Mouse (Mus musculus) kidney, adult 2 months (tissue): ENCODE results near the gene Wdr93. TPM values are rescaled to one million over a fixed set of nuclear protein-coding genes. Genes with fewer than 3 reads are reported as not detected.
"Not testable (repeated sequence)": the region's sequence is repeated elsewhere in the genome, so short reads cannot be mapped to it uniquely, and the experiment has no call there.

Source experiments
- DNase-seq: peaks from one replicate; pipeline ENCODE4 v3.0.0; 2021
- H3K27ac ChIP-seq: fragments of 200-500 bp; 2 replicates; pipeline ENCODE4 v1.5.1; 2012; ENCODE audit warnings: low read depth, low read length, control low read depth, inconsistent platforms; ENCODE audit not compliant: insufficient read depth
- H3K27me3 ChIP-seq: fragments of 200-500 bp; replicated peaks from 2 replicates; pipeline ENCODE4 v1.6.1; 2012; ENCODE audit warnings: mild to moderate bottlenecking, moderate library complexity, low read length, inconsistent platforms; ENCODE audit not compliant: control insufficient read depth, insufficient read depth
- H3K36me3 ChIP-seq: fragments of 200-500 bp; 2 replicates; pipeline ENCODE4 v1.6.1; 2012; ENCODE audit warnings: mild to moderate bottlenecking, moderate library complexity, low read length, inconsistent platforms; ENCODE audit not compliant: control insufficient read depth, insufficient read depth
- H3K4me1 ChIP-seq: fragments of 200-500 bp; 2 replicates; pipeline ENCODE4 v1.6.1; 2011; ENCODE audit warnings: low read length; ENCODE audit not compliant: control insufficient read depth, insufficient read depth
- H3K4me3 ChIP-seq: fragments of 200-500 bp; 2 replicates; pipeline ENCODE4 v1.5.1; 2011; ENCODE audit warnings: mild to moderate bottlenecking, low read depth, low read length, control low read depth; ENCODE audit not compliant: insufficient read depth
- CTCF ChIP-seq: fragments of 200-500 bp; conservative IDR thresholded peaks from 2 replicates; pipeline ENCODE4 v1.5.1; 2011; ENCODE audit warnings: low read depth, mild to moderate bottlenecking, control low read depth, low read length, moderate library complexity, mixed read lengths; ENCODE audit not compliant: insufficient read depth, insufficient read length
- POLR2A ChIP-seq: fragments of 200-500 bp; IDR thresholded peaks from one replicate; pipeline ENCODE4 v1.6.1; 2011; ENCODE audit warnings: low read depth, low read length, control low read depth
- WGBS: fragments of 180-500 bp; shearing (Covaris S2); methylation state at CpG from one replicate; pipeline ENCODE4 v1.1.7; 2018; 5-methylcytosine and 5-hydroxymethylcytosine counted together
- polyA plus RNA-seq: library from polyadenylated mRNA; depleted of rRNA; stranded (reverse); fragments of >200 nt; gene quantifications from 2 replicates; pipeline ENCODE4 v1.2.3, GENCODE M21; 2012

The Wdr93 gene
- polyA plus RNA-seq, 1 experiment, result 1.1 TPM

DNA sequence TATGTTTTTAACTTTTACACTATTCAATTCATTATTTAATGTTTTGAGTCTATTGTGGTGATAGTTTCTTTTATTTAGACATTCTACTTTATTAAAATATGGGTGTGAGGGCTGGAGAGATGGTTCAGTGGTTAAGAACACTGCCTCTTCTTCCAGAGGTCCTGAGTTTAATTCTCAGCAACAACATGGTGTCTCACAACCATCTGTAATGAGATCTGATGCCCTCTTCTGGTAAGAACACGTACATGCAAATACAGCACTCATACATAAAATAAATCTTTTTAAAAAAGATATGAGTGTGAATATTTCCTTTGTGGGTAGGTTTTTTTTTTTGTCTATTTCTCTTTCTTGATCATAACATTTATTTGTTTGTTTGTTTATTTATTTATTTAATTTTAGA is 23.0 kb downstream of the Wdr93 start:
- H3K4me3 ChIP-seq, result no peak overlapping the region
- no peaks in the 10 kb centered on the region for H3K4me1 ChIP-seq
- 63% methylated on average over 1 of the region's 1 CpGs for WGBS
- no peak overlapping the region for H3K27ac ChIP-seq
- DNase-seq, result no peak
- TF ChIP-seq POLR2A, result no peak
- TF ChIP-seq CTCF, result no peak
- no peaks in the 10 kb centered on the region for H3K36me3 ChIP-seq
- H3K27me3 ChIP-seq, result no peaks in the 10 kb centered on the region

DNA sequence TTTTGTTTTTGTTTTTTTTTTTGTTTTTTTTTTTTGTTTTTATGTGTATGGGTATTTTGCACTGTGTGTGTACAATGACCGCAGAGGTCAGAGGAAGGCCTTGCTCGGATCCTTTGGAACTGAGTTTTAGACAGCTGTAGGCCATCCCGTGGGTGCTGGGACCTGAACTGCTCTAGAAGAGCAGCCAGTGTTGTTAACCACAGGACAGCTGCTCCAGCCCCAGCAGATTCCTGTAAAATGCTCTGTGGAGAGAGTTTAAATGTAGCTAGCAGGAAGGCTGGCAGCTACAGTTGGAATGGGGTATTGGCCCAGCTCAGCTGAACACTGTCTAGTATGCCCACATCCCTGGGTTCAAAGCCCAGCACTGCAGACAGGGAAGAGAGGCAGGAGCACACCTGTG is 26.7 kb downstream of the Wdr93 start:
- no peak for TF ChIP-seq CTCF
- no peak for TF ChIP-seq POLR2A
- no peak for DNase-seq

DNA sequence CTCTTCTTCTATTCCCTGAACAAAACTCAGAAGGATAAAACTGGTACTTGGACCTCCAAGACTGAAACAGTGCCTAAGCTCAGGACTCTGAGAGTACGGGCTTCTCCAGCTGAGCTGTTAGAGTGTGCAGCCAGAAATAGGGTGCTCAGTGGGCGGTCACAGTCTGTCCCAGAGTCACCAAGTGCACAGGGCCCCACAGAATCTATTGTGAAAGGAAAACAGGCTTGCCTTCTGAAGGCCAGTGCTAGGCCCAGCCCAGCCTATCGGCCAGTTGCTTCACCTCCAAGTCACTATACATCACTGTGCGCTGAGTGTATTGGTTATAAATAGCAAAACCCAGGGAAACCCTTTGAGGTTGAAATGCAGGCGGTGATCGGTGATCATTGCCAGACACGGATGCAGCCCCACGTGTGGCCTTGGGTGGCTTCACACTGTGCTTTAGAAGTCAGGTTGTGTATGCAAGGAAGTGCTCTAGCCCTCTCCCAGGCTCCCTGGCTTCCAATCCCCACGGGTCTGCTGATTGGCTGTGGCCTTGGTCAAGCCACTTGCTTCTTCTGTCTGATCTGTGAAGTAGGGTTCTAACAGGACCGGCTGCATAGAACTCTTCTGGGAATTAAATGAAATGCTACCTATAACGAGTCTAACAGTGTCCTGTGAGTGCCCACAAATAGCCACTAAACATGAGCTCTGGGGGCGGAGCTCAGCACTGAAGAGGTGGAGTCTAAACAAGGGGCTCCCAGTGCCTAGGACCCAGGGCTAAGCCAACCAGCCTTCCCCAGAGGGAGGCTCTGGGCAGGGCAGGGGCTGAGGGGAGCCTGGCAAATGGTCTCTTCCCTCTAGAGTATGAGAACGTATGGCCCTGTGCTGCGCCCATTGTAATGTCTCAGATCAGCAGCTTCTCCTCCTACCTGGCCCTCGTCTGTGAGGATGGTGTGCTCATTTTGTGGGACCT is 28.9 kb downstream of the Wdr93 start:
- Histone ChIP-seq H3K27ac (no peak overlapping the region), H3K36me3 (no peaks in the 10 kb centered on the region), H3K4me3 (no peak overlapping the region), H3K4me1 (no peaks in the 10 kb centered on the region), H3K27me3 (no peaks in the 10 kb centered on the region)
- no peak for TF ChIP-seq POLR2A
- TF ChIP-seq CTCF, result no peak
- WGBS, result 71% methylated on average over 15 of the region's 15 CpGs
- no peak for DNase-seq

More for the DNA sequence above, 26.7 kb downstream of the Wdr93 start:
- H3K27me3 ChIP-seq, result no peaks in the 10 kb centered on the region
- 80% methylated on average over 3 of the region's 3 CpGs for WGBS
- no peaks in the 10 kb centered on the region for H3K4me1 ChIP-seq
- no peak overlapping the region for H3K4me3 ChIP-seq
- H3K27ac ChIP-seq, result no peak overlapping the region
- H3K36me3 ChIP-seq, result no peaks in the 10 kb centered on the region

DNA sequence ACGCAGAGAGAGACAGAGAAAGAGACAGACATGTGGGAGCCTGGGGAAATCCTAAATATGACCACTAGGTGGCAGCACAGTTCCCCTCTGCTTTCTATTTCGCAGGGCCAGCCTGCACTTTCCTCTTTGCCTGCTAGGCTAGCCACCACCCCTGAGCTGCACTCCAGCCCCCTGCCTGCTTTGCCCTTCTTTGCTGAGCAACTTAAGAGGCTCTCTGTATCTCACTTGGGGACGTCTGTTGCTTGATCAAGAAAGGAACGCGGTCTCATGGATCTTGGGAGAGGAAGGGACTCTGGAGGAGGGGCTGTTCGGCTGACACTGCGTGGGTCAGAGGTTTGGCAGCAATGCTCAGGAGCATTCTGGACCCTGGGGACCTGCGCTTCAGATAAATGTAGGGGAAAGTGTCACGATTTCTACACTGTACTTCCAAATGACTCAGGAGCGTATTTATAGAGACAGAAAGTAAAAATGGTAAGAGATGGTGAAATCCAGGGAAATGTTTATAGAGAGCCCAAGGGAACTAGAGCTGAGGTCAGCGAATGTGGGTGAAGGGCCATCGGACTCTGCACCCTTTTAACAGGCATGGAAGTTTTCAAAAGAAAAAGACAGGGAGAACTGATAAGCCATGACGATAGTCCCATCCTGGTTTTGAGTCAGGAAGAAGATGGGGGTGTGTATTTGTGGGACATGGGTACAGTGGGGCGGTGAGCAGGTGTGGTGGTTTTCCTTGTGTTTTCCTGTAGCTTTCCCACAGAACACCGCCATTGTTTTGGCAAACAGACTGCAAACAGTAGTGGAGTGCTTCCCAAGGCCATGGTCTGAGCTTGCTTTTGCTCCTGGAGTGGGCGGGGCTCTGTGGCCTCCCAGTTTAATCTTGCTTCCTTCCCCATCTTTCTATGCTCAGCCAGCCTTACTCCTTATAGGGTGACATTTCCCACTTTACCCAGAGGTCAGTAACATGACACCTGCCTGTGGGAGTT is 38.0 kb downstream of the Wdr93 start:
- TF ChIP-seq CTCF, result peak; percentile 91
- TF ChIP-seq POLR2A, result no peak
- DNase-seq, result peak; percentile 81
- Histone ChIP-seq H3K27me3 (no peaks in the 10 kb centered on the region), H3K27ac (peak overlapping the region; percentile 78), H3K4me1 (peaks cover 13% of the 10 kb centered on the region), H3K36me3 (no peaks in the 10 kb centered on the region), H3K4me3 (peak overlapping the region; percentile 51)
- WGBS, result 22% methylated on average over 16 of the region's 16 CpGs

DNA sequence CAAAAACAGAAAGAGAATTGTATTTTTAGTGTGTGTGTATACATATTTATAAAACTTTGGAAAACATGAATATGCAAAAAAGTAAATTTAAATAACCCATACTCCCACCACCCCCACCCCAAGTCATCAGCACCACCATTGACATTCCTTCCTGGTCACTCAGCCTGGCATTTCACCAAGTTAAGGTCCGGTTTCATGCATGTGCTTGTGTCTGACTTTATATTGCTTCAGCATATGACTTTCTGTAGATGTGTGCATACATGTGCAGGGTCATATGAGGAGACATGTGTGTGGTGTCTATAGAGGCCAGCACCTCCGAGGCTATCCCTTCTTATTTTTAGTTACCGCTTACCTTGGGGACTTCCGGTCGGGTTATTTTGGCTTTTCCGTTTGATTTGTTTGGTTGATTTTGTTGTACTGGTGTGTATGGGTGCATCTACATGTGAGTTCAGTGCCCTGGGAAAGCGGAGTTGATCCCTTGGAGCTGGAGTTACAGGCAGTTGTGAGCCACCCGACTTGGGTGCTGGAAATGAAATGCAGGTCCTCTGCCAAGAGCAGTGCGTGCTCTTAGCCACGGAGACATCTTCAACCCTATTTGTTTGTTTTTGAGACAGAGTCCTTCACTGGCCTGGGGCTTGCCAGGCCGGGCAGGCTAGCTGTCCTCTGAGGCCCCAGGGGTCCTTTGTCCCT is 39.0 kb downstream of the Wdr93 start:
- no peaks in the 10 kb centered on the region for H3K27me3 ChIP-seq
- H3K4me1 ChIP-seq, result peaks cover 13% of the 10 kb centered on the region
- WGBS, result 72% methylated on average over 11 of the region's 11 CpGs
- H3K4me3 ChIP-seq, result no peak overlapping the region
- H3K27ac ChIP-seq, result no peak overlapping the region
- DNase-seq, result peak; percentile 52
- no peaks in the 10 kb centered on the region for H3K36me3 ChIP-seq
- TF ChIP-seq CTCF, result no peak
- no peak for TF ChIP-seq POLR2A

DNA sequence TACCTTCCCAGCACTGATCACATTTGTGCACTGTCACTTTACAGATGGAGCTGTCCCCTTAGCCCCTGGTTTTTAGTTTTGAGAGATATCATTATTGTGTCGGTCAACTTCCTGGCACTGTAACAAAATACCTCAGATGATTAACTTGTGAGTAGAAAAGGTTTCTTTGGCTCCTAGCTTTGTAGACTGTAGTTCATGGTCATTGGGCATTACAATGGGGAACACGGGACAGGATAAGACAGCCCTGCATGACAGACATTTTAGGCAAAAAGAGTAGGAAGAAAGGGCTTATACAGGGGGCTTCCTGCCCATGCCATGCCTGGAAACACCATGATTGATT is 39.5 kb downstream of the Wdr93 start:
- TF ChIP-seq POLR2A (no peak), CTCF (no peak)
- peak; percentile 58 for DNase-seq
- 48% methylated on average over 2 of the region's 2 CpGs for WGBS
- Histone ChIP-seq H3K4me1 (peaks cover 13% of the 10 kb centered on the region), H3K27me3 (no peaks in the 10 kb centered on the region), H3K4me3 (no peak overlapping the region), H3K27ac (no peak overlapping the region), H3K36me3 (no peaks in the 10 kb centered on the region)

DNA sequence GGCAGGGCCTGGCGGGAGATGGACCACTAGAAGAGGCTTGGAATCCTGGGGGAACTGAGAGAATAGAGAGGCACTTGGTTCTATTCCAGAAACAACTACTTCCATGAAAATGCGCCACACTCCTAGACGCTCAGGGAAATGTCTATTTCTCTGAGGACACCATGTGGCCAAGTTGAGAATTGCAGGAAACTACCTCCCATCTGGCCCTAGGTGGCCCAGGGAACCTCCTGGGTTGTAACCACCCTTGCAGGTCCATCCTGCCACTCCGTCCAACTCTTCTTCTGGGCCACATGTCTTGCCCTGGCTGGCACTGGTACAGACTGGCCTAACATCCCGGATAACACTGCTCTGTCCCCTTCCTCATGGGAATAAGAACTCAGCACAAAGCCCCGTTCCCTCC is 43.3 kb downstream of the Wdr93 start:
- peak; percentile 79 for DNase-seq

DNA sequence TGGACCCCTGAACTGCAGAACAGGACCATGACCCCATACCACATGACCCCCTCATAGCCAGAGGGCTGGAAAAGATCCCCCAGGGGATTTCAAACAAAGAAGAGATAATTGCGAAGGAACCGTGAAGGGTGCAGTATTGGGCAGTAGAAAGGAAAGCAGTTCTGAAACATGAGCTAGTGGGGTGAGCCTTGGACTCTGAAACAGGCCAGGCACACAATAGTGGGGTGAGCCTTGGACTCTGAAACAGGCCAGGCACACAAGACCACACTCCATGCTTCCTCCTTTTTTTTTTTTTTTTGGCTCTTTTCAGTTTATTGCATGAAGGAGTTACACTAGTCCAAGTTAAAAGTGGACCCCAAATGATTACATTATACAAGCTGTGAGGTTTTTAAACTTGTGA is 46.8 kb downstream of the Wdr93 start:
- H3K36me3 ChIP-seq, DNase-seq, H3K27ac ChIP-seq, H3K4me3 ChIP-seq, H3K27me3 ChIP-seq, H3K4me1 ChIP-seq: not testable (repeated sequence)
- WGBS, result 82% methylated on average over 2 of the region's 2 CpGs

More for the DNA sequence above, 43.3 kb downstream of the Wdr93 start:
- H3K4me3 ChIP-seq, result no peak overlapping the region
- TF ChIP-seq POLR2A (no peak), CTCF (peak; percentile 76)
- H3K27me3 ChIP-seq, result no peaks in the 10 kb centered on the region
- no peaks in the 10 kb centered on the region for H3K36me3 ChIP-seq
- WGBS, result 20% methylated on average over 6 of the region's 6 CpGs
- H3K4me1 ChIP-seq, result peaks cover 10% of the 10 kb centered on the region
- H3K27ac ChIP-seq, result no peak overlapping the region
